Mouse (Mus musculus) urinary bladder, postnatal 4 days (tissue): ENCODE results near the gene Sirt3.
"Not testable (repeated sequence)": the region's sequence is repeated elsewhere in the genome, so short reads cannot be mapped to it uniquely, and the experiment has no call there.

Experiments
- DNase-seq, 2 experiments: peaks; one replicate each; pipeline ENCODE4 v3.0.0; 2021 to 2022; ENCODE audit warnings: low spot score in 2 of 2

Gene Sirt3

DNA sequence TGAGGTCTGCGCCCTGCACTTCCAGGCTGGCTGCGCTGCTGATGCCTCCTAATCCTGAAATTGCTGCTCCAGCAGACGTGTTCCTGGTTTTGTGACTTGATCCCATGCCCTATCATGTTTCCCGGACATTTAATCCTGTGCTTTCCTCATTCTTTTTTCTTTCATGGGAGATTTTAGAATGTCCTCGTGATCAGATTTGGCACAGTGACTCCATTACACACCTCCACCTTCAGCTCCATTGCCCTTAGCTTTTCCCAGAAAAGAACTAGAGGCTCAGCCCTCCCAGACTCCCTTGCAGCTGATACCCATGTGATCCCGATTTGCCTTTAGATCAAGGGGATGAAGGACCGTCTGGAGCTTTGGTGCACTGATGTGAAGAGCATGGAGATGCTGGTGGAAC, 15.8 kb upstream of the Sirt3 start:
- no peak for DNase-seq

DNA sequence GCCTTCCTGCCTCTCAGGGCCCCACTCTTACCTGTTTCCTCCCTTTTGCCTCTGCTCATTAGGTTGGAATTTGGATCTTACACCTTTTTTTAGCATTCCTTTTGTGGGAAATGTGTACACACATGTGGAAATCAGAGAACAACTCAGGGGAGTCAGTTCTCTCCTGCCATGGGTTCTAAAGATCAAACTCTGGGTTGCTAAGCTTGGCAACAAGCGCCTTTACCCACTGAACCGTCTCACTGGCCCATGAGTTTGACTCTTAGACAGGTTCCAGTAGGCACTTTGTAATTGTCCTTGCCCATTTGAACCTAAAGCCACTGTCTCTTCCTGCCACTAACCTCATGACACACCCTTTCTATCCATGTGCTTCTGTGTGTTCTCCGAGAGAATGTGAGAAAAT, 12.5 kb upstream of the Sirt3 start:
- DNase-seq = no peak

DNA sequence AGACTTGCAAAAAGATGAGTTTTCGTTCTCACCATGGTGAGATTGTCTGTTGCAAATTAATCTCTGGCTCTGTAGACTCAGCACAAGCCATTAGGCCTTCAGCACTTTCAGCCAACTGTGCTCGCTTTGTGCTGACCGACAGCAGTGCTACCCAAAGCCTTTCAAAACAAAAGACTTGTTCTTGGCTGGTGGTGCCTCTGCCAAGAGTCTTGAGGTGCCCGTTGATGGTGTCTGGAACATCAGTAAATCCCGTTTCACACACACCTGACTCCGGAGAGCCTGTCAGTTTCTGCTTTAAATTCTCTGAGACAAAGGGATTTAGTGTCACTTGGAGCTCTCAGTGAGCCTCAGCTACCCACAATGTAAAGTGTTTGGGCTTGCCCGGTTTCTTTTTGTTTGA, 11.9 kb upstream of the Sirt3 start:
- no peak for DNase-seq

DNA sequence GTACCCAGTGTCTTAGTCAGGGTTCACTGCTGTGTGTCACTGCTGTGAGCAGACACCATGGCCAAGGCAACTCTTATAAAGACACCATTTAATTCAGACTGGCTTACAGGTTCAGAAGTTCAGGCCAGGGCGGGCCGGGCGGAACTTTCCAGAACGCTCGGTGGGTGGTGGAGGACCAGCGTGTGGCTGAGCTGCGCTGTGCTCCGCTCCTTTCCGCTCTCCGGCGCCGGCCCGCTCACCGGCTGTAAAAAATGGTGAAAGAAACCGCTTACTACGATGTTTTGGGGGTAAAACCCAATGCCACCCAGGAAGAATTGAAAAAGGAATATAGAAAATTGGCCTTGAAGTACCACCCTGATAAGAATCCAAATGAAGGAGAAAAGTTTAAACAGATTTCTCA, 8.5 kb upstream of the Sirt3 start:
- not testable (repeated sequence) for DNase-seq

DNA sequence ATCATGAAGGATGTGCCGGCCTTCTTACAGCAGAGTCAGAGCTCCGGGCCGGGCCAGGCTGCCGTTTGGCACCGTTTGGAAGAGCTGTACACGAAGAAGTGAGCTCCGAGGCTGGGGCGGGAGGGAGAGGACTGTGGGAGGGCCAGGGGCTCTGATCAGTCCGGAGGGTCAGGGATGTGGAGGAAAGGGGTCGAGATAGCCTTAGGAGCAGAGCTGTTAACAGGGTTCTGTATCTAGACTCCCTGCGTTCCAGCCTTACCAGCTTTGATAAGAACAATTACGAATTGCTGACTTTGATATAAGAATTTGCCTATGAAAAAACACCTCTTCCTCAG, 327 bp upstream of the Sirt3 start:
- no peak for DNase-seq

DNA sequence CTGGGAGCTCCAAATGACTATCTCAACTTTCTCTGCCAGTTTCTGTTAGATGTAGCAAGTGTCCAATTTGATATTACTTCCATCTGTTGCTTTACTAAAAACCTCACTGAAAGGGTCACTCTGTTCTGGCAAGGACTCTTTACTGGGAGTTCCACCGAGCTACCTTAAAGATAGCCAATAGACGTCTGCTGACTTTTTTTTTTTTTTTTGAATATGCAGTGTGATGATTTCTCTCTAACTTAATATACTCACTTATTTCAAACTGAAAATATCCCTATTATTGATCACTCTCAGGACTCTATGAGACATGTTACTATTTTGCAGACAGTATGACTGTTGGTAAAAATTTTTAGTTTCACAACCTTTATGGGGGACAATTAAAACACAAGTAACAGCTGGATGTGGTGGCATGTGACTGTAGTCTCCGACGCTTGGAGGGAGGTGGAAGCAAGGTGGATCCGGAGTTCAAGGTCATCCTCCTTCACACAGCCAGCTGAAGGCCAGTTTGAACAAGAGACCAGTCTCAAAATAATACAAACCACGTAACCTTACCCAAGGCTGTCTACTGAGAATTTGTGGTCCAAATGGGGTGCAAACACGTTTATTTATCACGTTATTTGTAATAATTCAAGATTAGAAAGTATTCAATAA, 1.1 kb downstream of the Sirt3 start:
- DNase-seq = no peak

DNA sequence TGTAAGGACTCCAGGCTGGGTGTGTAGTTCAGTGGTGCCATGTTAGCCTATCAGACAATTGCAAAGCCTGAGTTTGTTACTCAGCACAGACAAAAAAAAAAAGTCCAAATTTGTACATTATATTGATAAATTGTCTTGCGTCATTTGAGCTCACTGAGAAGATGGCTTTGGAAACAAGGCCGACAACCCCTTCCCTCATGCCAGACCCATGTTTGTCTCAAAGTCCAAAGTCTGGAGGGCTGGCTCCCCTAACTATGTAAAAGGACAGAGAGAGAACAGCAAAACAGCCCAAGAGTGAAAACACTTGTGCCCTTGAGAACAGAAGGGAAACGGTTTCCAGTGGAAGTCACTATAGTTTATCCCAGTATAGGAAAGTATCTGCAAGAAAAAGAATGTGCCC, 1.7 kb downstream of the Sirt3 start:
- DNase-seq = no peak

DNA sequence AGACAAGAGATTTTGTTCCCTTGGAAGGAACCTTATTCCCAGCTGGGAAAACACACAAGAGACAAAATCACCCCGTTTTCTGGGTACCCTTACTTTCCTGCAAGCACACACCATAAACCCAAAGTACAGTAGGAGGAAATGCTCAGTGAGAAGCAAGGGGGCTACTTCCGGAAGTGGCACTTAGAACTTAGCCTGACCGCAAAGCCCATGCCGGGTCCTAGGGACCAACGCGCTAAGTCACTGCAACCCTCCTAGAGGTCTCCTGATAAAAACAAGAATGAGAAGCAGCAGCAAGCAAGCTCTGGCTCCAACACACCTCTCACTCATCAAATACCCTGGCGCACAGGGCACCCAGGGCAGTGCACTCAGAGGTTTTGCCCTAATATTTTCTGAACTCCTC, 2.8 kb downstream of the Sirt3 start:
- no peak for DNase-seq

DNA sequence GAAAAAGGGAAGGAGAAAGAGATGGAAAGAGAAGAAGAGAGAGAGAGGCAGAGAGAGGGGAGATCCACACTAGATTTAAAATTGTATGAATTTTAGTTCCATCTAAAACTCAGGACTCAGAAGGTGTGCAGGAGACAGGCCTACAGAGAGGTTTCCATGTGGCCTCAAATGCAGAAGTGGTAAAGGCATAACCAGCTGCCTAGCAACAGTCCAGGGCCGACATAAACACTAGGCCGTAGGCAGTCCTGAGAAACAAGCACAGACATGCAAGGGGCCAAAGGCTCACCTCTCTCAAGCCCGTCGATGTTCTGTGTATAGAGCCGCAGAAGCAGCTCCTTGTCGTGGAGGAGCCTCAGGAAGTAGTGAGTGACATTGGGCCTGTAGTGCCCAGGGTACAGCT, 4.7 kb downstream of the Sirt3 start:
- DNase-seq = no peak

DNA sequence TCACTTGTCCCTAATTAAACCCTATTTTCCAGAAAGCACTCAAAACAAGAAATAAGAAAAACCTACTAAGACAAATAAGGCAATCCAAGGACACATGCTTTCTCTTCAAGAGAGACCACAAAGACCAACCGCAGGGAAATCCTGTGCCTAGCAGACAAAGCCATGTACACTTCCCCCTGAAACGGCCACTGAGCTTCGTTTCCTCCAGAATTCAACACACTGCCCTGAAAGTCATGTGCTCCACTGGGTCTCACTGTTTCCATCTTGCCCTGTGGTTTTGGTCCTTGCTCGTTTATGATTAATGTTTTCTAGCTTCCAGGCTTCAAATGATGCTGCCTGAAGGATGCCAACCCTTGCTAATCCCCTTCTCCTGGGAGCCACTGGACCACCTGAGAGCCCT, 7.9 kb downstream of the Sirt3 start:
- no peak for DNase-seq

DNA sequence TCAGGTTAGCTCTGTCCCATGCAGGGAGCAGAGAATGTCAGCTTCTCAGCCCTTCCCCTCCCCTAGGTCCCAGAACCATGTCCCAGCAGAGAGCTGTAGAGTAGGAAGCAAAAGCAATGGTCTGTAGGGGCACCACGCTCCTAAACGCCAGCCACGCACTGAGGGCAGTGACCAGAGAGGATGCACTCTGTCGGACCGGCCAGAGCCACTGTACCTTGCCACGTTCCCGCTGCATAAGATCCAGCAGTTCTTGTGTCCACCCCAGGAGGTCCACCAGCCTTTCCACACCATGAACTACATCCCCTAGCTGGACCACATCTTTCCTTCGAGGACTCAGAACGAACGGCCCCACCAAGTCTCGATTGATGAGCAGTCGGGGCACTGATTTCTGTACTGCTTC, 17.3 kb downstream of the Sirt3 start:
- no peak for DNase-seq

DNA sequence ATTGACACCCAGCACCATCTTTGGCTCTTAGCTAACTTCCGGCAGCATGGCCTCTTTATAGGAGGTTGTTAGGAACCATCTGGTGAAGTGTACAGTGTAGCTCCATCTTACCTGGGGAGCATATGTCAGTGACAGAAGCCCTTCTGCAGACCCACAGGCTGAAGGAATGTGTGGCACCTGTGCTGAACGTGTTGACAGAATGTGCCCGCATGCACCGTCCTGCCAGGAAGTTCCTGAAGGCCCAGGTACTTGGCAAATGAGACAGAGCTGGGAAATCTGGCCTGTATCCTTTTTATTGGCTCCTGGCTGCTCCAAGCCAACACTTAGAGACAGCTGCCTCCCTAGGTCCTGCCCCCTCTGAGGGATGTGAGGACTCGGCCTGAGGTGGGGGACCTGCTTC, 21.4 kb downstream of the Sirt3 start:
- no peak for DNase-seq

DNA sequence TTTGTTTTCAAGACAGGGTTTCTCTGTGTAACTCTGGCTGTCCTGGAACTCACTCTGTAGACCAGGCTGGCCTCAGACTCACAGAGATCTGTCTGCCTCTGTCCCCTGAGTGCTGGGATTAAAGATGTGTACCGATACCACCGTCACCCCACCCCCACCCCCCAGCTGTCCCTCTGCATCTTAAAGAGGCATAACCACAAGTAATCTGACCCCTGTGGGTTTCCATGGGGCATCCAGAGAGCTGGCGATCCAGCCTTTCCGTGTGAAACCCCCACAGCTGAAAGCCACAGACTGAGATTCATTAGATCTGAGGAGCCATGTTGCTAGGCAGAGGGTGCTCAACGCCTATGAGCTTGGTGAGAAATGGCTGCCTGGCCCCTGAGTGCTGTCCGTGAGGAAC, 22.1 kb downstream of the Sirt3 start:
- DNase-seq = no peak

DNA sequence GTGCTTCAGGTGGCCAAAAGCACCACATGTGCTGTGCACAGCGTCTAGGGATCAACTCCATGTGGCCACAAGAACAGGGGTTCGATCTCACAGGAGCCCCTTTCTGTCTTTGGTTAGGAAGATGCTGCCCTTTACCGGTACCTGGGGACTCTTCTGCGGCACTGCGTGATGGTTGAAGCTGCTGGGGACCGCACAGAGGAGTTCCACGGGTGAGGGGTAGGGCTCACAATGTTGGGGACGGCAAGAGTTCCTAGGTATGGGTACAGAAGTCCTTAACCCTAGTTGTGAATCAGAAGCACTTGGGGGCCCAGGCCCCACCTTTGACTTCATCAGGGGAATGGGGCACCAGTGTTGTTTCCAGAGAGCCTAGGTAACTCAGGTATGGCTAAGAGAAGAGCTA, 23.4 kb downstream of the Sirt3 start:
- DNase-seq = no peak

DNA sequence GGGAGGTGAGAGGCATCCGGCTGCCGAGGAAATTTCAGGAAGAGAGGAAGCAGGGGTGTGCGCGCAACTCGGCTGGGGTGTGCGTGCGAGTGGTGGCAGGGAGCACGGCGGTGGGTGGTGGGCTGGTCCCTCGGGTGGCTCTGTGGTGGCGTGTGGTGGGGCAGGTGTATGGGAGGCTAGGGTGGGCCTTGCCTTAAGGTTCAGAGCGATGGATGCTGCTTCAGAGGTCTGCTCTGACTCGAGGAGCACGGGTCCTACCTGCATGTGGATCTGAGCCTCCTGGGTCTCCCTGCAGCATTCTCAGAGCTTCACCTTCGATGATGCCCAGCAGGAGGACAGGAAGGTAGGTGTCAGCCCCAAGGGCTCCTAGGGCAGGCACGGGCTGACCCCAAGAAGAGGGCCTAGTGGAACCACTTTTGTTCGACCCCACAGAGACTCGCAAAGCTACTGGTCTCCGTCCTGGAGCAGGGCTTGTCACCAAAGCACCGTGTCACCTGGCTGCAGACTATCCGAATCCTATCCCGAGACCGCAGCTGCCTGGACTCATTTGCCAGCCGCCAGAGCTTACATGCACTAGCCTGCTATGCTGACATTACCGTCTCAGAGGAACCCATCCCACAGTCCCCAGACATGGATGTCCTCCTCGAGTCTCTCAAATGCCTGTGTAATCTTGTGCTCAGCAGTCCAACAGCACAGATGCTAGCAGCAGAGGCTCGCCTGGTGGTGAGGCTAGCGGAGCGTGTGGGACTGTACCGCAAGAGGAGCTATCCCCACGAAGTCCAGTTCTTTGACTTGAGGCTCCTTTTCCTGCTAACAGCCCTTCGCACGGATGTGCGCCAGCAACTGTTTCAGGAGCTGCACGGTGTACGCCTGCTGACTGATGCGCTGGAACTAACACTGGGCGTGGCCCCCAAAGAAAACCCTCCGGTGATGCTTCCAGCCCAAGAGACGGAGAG, 24.3 kb downstream of the Sirt3 start, which contains the start of gene Bet1l:
TSS of gene Bet1l (minus strand) at position 28 of the 956 bp plus-strand sequence.
- DNase-seq = no peak

DNA sequence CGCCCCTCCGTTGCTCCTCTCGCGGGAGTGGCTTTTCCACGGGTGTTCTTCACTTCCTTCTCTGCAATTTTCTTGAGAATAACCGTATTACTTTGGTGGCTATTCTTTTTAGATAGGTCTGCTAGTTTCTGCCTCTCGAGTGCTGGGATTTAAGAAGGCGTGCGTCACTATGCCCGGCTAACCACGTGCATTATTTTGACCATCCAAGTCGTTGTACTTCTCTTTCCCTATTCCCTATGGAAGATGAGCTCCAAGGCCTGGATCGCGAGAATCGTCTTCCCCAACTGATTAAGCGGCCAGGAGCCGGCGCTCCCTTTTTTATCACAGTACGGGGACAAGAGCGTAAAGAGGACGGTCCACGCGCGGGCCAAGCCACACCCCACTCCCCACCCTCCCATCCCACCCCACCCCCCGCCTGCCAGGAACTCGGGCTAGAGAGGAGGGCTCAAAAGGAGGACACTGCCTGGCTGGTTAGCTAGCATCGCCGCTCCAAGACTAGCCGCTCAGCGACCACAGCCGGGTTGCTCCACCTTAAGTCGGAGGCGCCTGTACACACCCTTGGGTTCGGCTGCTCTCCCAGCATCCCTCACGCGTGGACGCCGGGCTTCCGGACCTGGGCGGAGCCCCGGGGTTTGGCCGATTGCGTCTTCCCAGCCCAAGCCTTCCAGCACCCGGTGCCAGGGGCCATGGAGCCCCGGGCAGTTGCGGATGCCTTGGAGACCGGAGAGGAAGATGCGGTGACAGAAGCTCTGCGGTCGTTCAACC, 25.1 kb downstream of the Sirt3 start, which contains the start of gene Ric8a:
TSS of gene Ric8a (plus strand) at position 173 of the 765 bp plus-strand sequence.
- DNase-seq = peak; percentile 87 to 89

DNA sequence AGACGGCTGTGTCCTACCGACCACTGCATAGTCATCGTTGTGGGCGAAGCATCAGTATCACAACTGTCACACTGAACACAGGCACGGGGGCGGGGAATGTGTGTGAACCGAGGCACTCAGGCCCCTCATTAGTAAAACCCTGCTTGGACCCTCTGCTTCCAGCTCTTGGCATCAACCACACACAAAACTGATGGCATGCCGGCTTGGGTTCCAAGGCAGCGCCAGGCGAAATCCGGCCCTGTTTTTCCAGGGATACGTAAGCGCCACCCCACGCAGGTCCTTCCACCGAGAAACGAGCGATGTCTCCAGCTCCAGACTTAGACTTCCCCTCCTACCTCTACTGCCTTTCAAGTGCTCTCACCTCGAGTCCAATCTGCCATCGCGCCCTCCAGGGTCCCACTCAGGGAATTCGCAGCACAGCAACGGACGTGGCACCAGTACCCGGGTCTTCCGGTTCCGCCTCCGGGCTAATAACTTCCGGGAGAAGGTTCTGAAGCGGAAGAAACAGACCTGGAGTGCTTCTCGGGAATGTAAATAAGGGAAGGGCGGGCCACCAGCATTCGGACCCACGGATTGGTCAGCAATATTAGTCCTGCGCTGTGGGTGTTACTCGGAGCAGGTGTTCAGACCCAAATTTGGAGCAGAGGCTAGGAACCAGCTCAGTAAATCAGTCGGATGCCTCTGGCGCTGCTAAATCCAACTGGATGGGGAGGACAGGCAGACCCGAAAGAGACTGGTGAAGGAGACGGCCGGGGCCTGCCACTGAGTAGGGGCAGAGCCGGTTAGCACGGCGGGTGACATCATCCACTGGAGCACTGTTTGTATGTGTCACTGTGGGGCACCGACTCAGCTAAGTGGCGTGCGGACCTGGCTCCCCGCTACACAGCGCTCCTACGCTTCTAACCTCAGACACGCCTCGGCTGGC, 26.0 kb downstream of the Sirt3 start, which contains the start of gene Gm45785:
TSS of gene Gm45785 (minus strand) at position 472 of the 925 bp plus-strand sequence.
- DNase-seq = peak; percentile 80 to 81

DNA sequence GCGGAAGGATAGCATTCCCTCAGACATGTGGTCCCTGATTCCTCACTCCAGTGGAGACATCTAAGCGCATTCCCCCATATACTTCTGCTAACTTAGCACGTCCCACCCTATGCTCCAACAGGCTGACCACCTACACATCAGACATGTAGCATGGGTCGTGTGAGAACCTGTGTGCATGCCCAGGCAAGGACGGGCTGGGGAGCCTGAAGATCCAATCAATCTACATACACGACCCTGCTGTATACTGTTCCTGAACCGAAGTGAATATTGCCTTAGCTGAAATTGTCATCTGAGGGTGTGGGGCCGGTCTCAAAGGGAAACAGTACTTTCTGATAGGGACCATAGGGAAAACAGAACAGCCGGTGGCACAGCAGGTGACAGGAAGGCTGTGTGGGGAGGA, 26.9 kb downstream of the Sirt3 start:
- no peak for DNase-seq

DNA sequence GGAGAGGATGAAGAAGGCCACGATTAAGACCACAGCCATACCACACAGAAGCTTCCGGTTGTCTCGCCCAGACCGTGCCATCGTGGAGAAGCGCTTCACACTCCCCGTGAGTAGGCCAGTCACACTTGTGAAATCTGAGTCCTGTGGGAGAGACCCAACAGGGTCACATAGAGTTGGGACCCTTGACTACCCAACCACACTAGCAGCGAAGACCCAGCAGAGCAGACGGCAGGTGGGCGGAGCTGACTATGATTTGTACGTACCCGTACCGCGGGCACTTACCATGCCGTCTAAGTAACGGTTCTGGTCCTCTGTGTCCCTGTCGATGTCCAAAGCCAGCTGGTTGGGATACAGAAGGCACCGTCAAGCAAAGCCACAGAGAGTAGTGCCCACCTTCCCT, 27.6 kb downstream of the Sirt3 start:
- DNase-seq = no peak

DNA sequence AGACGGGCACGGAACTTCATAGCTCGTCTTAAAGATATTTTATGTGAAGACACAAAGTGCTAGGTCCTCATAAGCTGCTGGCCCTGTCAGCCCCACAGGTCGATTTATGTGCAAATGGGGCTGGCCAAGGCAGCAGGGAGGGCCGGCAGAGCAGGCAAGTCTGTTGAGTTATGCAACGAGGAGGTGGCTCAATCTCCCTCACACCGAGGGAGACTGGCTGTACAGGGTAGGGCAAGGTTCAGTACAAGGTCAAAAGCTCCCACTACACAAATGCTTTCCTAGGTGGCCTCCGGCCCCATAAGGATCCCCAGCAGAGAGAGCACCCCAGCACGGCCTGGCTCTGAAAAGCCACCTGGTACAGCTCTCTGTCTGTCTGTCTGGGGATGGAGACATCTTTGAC, 28.7 kb downstream of the Sirt3 start:
- no peak for DNase-seq

DNA sequence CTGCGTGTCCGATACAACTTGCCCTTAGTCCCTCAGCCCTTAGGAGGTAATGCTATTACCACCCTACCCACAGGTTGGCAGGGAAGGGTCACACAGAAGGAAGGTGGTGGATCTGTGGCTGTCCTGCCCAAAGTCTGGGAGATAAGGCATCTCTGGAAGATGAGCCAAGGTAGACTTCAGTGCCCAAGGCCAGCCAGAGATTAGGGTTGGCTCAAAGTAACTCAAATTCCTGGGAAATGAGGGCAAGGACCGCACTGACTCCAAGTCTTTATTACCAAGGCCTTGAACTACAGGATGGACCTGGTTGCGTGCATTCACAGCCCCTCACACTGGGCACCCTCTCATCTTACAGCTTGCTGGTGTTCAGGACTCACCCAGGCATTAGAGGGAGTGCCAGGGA, 30.2 kb downstream of the Sirt3 start:
- no peak for DNase-seq
